Mouse (Mus musculus) heart, postnatal 0 days (tissue): Measurements from ENCODE around the gene Strn.

Experiments used
- CTCF ChIP-seq: IDR thresholded peaks from 2 replicates; pipeline ENCODE4 v1.5.1; 2016; ENCODE audit warnings: antibody characterized with exemption, control low read depth, low read depth
- EP300 ChIP-seq: IDR thresholded peaks from 2 replicates; pipeline ENCODE4 v1.6.1; 2016; ENCODE audit warnings: antibody characterized with exemption, low read depth

DNA sequence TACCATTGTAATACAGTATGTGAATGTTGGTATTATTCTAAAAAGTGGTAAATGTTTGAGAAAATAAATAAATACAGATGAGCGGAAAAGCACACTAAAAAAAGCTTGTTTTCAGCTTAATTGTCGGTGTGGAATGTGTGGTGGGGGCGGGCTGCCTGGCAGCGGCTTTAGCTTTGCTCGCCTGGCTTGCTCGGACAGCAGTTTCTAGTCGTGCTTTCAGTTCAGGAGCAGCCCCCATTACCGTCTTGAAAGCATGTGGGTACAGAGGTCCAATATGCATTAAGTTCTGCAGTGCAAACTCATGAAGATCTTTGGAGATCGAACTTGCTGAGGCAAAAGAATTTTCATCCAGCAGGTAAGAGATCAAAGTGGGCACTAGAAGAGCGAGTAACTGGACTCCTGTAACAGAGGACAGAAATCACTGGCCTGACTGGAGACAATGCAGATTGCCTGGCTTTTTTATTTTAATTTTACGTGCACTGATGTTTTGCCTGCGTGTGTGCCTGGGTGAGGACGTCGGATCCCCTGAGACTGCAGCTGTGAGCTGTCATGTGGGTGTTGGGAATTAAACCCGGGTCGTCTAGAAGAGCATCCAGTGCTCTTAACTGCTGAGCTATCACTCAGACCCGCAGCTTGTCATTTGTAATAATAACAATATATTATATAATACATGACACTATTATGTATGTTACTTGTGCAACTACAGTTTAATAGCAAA is 16.1 kb upstream of the Strn start:
- TF ChIP-seq CTCF (no peak), EP300 (no peak)
